Mouse (Mus musculus): ENCODE measurements at regions not wholly inside any gene's neighbourhood (a gene's known extent, or its start where the extent isn't known, plus 50 kb on each side); places are given as distances from the start of the nearest gene placed in this dataset.

DNA sequence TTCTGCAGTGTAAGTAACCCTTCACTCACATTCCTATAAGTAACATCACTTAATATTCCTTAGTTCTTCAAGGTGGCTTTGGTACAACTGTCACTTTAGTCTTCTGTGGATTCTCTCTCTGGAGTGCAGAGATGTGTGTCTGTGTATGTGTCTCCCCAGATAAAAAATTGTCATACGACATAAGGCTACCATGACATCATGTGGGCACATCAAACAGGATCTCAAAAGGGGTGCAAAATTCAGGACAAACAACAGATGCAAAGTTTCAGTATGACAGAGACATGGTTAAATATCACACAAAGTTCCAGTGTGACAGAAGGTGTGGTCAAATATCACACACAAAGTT, 70.8 kb downstream of the Tmem18 start:
- no peak for TF ChIP-seq CTCF (IDR thresholded peaks at IDR 0.05)
- TF ChIP-seq EP300 (IDR thresholded peaks at IDR 0.05) = no peak

Measured in lung, postnatal 0 days (tissue).